Mouse (Mus musculus) embryonic facial prominence, embryonic 15.5 days (tissue): Measurements from ENCODE around the gene Gstz1. TPM values are rescaled to one million over a fixed set of nuclear protein-coding genes. Genes with fewer than 3 reads are reported as not detected.

Source experiments
- ATAC-seq: fragments of 200-750 bp; cut with Nextera tagmentation; 2 replicates; pipeline ENCODE4 v1.8.0; 2017; ENCODE audit warnings: low read depth, moderate TSS enrichment; ENCODE audit not compliant: insufficient number of reproducible peaks, low FRiP score, low TSS enrichment
- H3K27ac ChIP-seq: fragments of 300-500 bp; sonication (generic); replicated peaks from 2 replicates; pipeline ENCODE4 v1.5.1; 2015; ENCODE audit warnings: mild to moderate bottlenecking, inconsistent platforms
- H3K27me3 ChIP-seq: fragments of 300-500 bp; sonication (generic); 2 replicates; pipeline ENCODE4 v1.6.1; 2015; ENCODE audit warnings: inconsistent platforms
- H3K36me3 ChIP-seq: fragments of 300-500 bp; sonication (generic); 2 replicates; pipeline ENCODE4 v1.6.1; 2015; ENCODE audit warnings: mild to moderate bottlenecking, inconsistent platforms
- H3K4me1 ChIP-seq: fragments of 300-500 bp; sonication (generic); 2 replicates; pipeline ENCODE4 v1.6.1; 2015; ENCODE audit warnings: inconsistent platforms
- H3K4me2 ChIP-seq: fragments of 300-500 bp; sonication (generic); replicated peaks from 2 replicates; pipeline ENCODE4 v1.6.1; 2015; ENCODE audit warnings: mild to moderate bottlenecking, inconsistent platforms
- H3K4me3 ChIP-seq: fragments of 300-500 bp; sonication (generic); replicated peaks from 2 replicates; pipeline ENCODE4 v1.5.1; 2015; ENCODE audit warnings: mild to moderate bottlenecking, inconsistent platforms
- H3K9ac ChIP-seq: fragments of 300-500 bp; sonication (generic); 2 replicates; pipeline ENCODE4 v1.6.1; 2015; ENCODE audit warnings: inconsistent platforms
- H3K9me3 ChIP-seq: fragments of 300-500 bp; sonication (generic); replicated peaks from 2 replicates; pipeline ENCODE4 v1.6.1; 2016; ENCODE audit warnings: inconsistent platforms
- WGBS: fragments of 180-500 bp; shearing (Covaris S2); methylation state at CpG from one replicate; pipeline ENCODE4 v1.1.7; 2015; 5-methylcytosine and 5-hydroxymethylcytosine counted together
- polyA plus RNA-seq: library from polyadenylated mRNA; unstranded; fragments of >200 nt; fragmentation: Nextera tagmentation; extraction: Ambion mirVana; gene quantifications from 2 replicates; pipeline ENCODE4 v1.2.1, GENCODE M21; 2015

Gene Gstz1
- polyA plus RNA-seq, 1 experiment from 2014 or later = 38.1 TPM

DNA sequence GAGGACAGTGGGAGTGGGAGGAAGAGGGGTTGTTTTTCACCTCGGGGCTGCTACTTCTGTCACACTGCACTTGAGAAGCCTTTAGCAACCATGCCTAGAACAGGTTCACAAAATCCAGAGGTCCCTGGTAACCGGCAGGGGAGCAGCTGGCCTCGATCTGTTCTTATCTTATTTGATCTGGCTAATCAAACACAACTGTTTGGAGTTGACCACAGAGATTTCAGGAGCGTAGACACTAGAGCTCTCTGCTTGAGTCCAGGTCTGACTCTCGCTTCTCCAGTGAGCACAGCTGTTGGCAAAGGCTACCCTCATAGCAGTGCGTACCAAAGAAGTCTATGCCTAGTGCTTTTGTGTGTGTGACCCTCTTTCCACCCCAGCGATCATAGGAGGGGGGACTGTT lies 11.1 kb downstream of the Gstz1 start:
- WGBS = 53% methylated on average over 7 of the region's 7 CpGs
- Histone ChIP-seq H3K27me3 (no peaks in the 10 kb centered on the region), H3K9ac (no peak overlapping the region), H3K36me3 (peaks cover 18% of the 10 kb centered on the region), H3K4me2 (no peak overlapping the region), H3K4me1 (no peaks in the 10 kb centered on the region), H3K4me3 (no peak overlapping the region), H3K27ac (no peak overlapping the region), H3K9me3 (no peaks in the 10 kb centered on the region)
- no peak for ATAC-seq

- Histone ChIP-seq H3K4me2 (no peak overlapping the region), H3K4me3 (no peak overlapping the region), H3K9ac (no peak overlapping the region), H3K9me3 (no peaks in the 10 kb centered on the region), H3K27ac (no peak overlapping the region), H3K4me1 (no peaks in the 10 kb centered on the region), H3K27me3 (no peaks in the 10 kb centered on the region), H3K36me3 (peaks cover 31% of the 10 kb centered on the region)
- 73% methylated on average over 1 of the region's 1 CpGs for WGBS
- no peak for ATAC-seq
These were observed 13.3 kb downstream of the Gstz1 start for GRCm38 (mm10) chr12:87160310-87160709.

DNA sequence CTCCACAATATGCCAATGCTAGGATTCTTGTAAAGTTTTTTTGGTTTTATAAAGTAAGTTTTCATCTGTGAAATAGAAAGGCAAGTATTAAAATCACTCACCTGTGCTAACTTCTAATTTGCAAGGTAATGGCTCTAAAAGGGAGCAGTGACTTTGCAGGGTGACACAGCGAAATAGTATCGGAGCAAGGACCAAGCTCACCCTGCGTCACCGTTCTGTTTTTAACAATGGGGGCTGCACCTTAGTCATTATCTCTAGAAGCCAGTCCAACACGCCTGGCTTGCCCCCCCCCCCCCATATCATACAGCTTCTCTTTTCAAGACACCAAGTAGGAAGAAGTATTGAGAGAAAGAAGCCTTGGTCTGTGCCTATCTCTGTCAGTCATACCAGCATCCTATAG lies 13.8 kb downstream of the Gstz1 start:
- Histone ChIP-seq H3K4me3 (no peak overlapping the region), H3K27me3 (no peaks in the 10 kb centered on the region), H3K36me3 (peaks cover 31% of the 10 kb centered on the region), H3K9ac (no peak overlapping the region), H3K9me3 (no peaks in the 10 kb centered on the region), H3K4me1 (no peaks in the 10 kb centered on the region), H3K4me2 (no peak overlapping the region), H3K27ac (no peak overlapping the region)
- 86% methylated on average over 5 of the region's 5 CpGs for WGBS
- no peak for ATAC-seq

DNA sequence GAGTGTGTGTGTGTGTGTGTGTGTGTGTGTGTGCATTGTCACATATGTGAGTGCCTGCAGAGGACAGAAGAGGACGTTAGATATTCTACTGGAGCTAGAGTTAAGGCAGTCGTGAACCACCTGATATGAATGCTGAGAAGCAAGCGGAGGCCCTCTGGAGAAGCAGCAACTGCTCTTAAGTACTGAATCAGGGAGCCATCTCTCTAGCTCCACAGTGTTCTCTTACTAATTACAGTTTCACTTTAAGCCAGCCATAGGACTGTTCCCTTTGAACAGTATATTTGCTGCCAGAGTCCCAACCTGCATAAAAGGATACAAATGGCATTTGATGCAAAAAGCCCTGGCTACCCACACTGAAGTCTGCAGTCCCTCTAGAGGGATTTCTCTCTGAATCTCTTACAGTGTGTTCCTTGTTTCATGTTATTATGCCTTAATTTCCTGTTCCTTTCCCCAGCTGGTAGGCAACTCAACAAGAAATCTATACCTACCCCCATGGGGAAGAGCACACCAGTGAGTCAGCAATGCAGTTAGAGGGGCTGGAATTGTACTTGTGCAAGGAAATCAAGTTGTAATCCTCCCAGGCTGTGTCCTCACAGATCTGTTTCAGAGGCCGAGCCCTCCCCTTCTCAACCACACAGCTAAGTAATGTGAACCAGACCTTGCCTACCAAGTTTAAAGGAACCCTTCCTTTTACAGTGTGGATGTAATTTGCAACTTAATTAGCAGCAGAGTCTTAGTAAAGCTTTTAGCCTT lies 28.4 kb downstream of the Gstz1 start:
- ATAC-seq = 0 out of 2 replicates have a peak, but pooled peaks have one; percentile 43
- H3K27me3 ChIP-seq = no peaks in the 10 kb centered on the region
- H3K27ac ChIP-seq = peak overlapping the region; percentile 58
- no peaks in the 10 kb centered on the region for H3K9me3 ChIP-seq
- H3K4me1 ChIP-seq = peaks cover 26% of the 10 kb centered on the region
- WGBS = 36% methylated on average over 4 of the region's 4 CpGs
- H3K4me3 ChIP-seq = no peak overlapping the region
- H3K36me3 ChIP-seq = peaks cover 18% of the 10 kb centered on the region
- no peak overlapping the region for H3K9ac ChIP-seq
- H3K4me2 ChIP-seq = no peak overlapping the region

DNA sequence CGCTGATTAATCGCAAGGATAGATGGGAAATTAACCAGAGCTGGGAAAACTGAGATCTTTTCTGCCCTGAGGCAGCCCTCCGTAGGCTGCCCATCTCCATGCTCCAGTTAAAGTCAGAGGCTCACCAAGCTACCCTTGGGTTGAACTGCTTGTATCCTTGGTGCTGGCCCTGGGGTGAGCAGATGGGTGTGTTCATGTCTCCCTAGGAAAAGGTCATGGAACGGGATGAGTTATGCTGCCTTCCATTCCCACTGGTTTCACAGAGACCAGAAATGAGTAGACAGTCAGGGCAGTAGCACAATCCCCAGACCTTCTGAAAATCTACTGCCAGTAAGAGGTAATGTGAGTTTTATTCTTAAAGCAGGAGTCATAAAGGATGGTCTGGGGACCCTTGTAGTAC lies 30.7 kb downstream of the Gstz1 start:
- Histone ChIP-seq H3K4me2 (no peak overlapping the region), H3K9ac (no peak overlapping the region), H3K27me3 (no peaks in the 10 kb centered on the region), H3K4me1 (peaks cover 26% of the 10 kb centered on the region), H3K27ac (no peak overlapping the region), H3K9me3 (no peaks in the 10 kb centered on the region), H3K36me3 (peaks cover 8% of the 10 kb centered on the region; the same call in 1 of the 2 replicates), H3K4me3 (no peak overlapping the region)
- 94% methylated on average over 4 of the region's 4 CpGs for WGBS
- ATAC-seq = no peak

GRCm38 (mm10) chr12:87193008-87193407 lies 46.0 kb downstream of the Gstz1 start:
- Histone ChIP-seq H3K4me2 (no peak overlapping the region), H3K9me3 (no peaks in the 10 kb centered on the region), H3K27me3 (no peaks in the 10 kb centered on the region), H3K36me3 (no peaks in the 10 kb centered on the region), H3K4me1 (no peaks in the 10 kb centered on the region), H3K4me3 (no peak overlapping the region), H3K27ac (no peak overlapping the region), H3K9ac (no peak overlapping the region)
- no peak for ATAC-seq
- 90% methylated on average over 3 of the region's 3 CpGs for WGBS

GRCm38 (mm10) chr12:87195069-87195468 lies 48.1 kb downstream of the Gstz1 start:
- no peak for ATAC-seq
- no peak overlapping the region for H3K4me3 ChIP-seq
- no peaks in the 10 kb centered on the region for H3K27me3 ChIP-seq
- H3K4me2 ChIP-seq = no peak overlapping the region
- H3K27ac ChIP-seq = no peak overlapping the region
- peaks cover 3% of the 10 kb centered on the region; the same call in 1 of the 2 replicates for H3K4me1 ChIP-seq
- 84% methylated on average over 1 of the region's 1 CpGs for WGBS
- H3K9me3 ChIP-seq = no peaks in the 10 kb centered on the region
- no peak overlapping the region for H3K9ac ChIP-seq
- H3K36me3 ChIP-seq = no peaks in the 10 kb centered on the region

DNA sequence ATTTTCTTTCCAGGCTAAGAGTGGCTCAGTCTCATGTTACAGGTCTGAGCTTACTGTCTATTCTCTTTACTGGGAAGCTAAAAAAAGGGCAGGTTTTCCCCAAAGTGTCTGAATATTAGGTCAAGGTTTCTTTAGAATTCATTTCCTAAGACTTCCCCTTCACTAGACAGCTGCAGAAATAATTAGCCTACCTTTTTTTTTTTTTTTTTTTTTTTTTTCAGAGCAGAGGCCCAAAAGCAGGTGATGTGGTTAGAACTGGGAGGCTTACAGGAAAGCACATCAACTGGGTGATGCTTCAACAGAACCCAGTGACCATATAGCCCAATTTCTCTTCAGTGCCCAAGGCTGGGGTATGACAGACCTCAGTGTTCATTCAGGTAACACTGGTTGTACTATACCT lies 49.3 kb downstream of the Gstz1 start:
- Histone ChIP-seq H3K27me3 (no peaks in the 10 kb centered on the region), H3K4me1 (peaks cover 3% of the 10 kb centered on the region; the same call in 1 of the 2 replicates), H3K4me3 (no peak overlapping the region), H3K9me3 (no peaks in the 10 kb centered on the region), H3K36me3 (no peaks in the 10 kb centered on the region), H3K27ac (no peak overlapping the region), H3K9ac (no peak overlapping the region), H3K4me2 (no peak overlapping the region)
- ATAC-seq = no peak

- no peaks in the 10 kb centered on the region for H3K36me3 ChIP-seq
- ATAC-seq = no peak
- 37% methylated on average over 6 of the region's 6 CpGs for WGBS
- H3K9ac ChIP-seq = no peak overlapping the region
- no peaks in the 10 kb centered on the region for H3K27me3 ChIP-seq
- peak overlapping the region; percentile 87 for H3K4me2 ChIP-seq
- H3K4me3 ChIP-seq = peak overlapping the region; percentile 83
- H3K9me3 ChIP-seq = no peaks in the 10 kb centered on the region
- H3K27ac ChIP-seq = no peak overlapping the region
- H3K4me1 ChIP-seq = peaks cover 3% of the 10 kb centered on the region; the same call in 1 of the 2 replicates
These were observed 51.8 kb downstream of the Gstz1 start for GRCm38 (mm10) chr12:87198792-87199191.

DNA sequence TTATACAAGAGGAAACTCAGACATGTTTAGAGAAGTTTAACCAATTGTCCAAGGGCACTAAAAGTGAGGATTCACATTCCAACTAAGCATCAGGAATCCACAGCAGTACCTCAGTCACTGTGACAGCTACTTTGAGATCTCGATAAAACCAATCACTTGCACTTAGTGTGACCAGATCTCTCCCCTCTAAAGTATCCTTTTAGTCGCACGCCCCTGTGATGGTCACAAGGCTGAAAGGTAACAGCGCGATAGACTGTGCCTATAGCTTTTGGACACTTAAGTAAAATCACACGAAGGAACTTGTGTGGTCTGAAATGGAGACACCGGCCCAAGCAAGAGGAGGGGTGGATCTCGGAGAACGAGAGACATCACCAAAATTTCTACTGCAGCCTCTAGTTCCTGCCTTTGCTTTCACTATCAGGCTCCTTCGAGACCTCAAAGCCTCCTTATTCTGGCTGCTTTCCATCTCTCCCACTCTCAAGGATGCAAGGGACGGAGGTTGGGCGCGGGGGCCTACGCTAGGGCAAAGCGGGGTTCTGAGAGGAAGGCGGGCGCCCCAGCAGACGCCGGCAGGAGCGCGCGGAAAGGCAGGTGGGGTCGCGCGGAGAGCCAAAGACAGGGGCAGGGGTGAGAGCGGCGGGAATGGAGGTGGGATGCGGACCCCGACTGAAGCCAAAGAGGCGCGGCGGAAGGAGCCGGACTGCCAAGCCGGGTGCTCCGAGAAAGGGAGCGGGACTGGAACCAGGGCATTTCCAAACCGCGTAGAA lies 52.4 kb downstream of the Gstz1 start, which contains the start of gene Samd15:
Gene Samd15 (plus strand): TSS at position 518 of the 767 bp plus-strand sequence.
- H3K9me3 ChIP-seq = no peaks in the 10 kb centered on the region
- ATAC-seq = peak; percentile 64
- peak within 1 kb of the TSS; percentile 83 for H3K4me3 ChIP-seq
- H3K4me1 ChIP-seq = peaks cover 3% of the 10 kb centered on the region; the same call in 1 of the 2 replicates
- H3K9ac ChIP-seq = peak within 1 kb of the TSS; percentile 84
- H3K4me2 ChIP-seq = peak within 1 kb of the TSS; percentile 87
- WGBS = 2% methylated on average over 37 of the region's 38 CpGs
- no peaks in the 10 kb centered on the region for H3K36me3 ChIP-seq
- H3K27me3 ChIP-seq = no peaks in the 10 kb centered on the region
- peak within 1 kb of the TSS; percentile 74 for H3K27ac ChIP-seq

DNA sequence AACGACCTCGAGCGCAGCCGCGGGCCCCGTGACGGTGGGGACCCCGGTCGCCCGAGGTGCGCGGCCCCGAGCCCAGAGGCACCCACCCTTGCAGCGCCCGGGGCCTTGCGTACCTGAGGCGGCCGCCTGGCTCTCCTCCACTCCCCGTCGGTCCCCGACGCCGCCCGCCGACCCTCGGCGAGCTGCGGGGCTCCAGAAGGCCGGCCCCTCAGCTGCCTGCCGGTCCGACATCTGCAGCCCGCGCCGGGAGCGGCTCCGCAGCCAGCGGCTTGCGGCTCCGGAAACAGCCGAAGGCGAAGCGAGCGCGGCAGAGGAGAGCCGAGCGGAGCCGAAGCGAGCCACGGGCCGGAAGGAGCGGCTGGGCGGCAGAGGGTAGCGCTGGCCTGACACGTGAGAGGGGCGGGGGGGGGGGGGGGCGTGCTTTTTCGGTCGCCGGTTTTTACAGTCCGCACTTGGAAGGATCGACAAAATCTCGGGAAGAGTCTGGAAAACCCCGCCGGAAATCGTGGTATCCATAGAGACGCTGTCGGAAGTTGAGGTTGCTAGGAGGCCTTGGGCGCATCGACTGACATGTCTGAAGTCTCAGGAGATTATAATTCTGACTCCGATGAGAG lies 53.1 kb downstream of the Gstz1 start, which contains the start of gene Tmed8:
Gene Tmed8 (minus strand): TSS at position 482 of the 614 bp plus-strand sequence.
- H3K36me3 ChIP-seq = no peaks in the 10 kb centered on the region
- peak within 1 kb of the TSS; percentile 83 for H3K4me3 ChIP-seq
- H3K4me1 ChIP-seq = peaks cover 3% of the 10 kb centered on the region; the same call in 1 of the 2 replicates
- H3K9ac ChIP-seq = peak within 1 kb of the TSS; percentile 84
- H3K4me2 ChIP-seq = peak within 1 kb of the TSS; percentile 87
- peak; percentile 92 for ATAC-seq
- no peaks in the 10 kb centered on the region for H3K9me3 ChIP-seq
- no peaks in the 10 kb centered on the region for H3K27me3 ChIP-seq
- WGBS = under 1% methylated on average over 62 of the region's 70 CpGs
- peak within 1 kb of the TSS; percentile 74 for H3K27ac ChIP-seq
